Mouse (Mus musculus) adrenal gland, adult (tissue): ENCODE data around the gene Spef1.

ENCODE experiments used
- DNase-seq, 2 experiments: peaks; one replicate each; pipeline ENCODE4 v3.0.0; 2022 to 2023; ENCODE audit warnings: low spot score in 1 of 2; ENCODE audit not compliant: inconsistent age in 2 of 2

The Spef1 gene

GRCm38 (mm10) chr2:131208356-131208755 lies 21.3 kb upstream of the Spef1 start:
- no peak for DNase-seq

- DNase-seq: no peak
Observed at GRCm38 (mm10) chr2:131206778-131207177, 19.7 kb upstream of the Spef1 start, which contains the start of gene Ap5s1. TSS of gene Ap5s1 (plus strand) at chr2:131207078.

GRCm38 (mm10) chr2:131205521-131206182 lies 18.6 kb upstream of the Spef1 start:
- no peak for DNase-seq

- DNase-seq: peak; percentile 95 to 97
Observed at GRCm38 (mm10) chr2:131204410-131204981, 17.4 kb upstream of the Spef1 start.

DNA sequence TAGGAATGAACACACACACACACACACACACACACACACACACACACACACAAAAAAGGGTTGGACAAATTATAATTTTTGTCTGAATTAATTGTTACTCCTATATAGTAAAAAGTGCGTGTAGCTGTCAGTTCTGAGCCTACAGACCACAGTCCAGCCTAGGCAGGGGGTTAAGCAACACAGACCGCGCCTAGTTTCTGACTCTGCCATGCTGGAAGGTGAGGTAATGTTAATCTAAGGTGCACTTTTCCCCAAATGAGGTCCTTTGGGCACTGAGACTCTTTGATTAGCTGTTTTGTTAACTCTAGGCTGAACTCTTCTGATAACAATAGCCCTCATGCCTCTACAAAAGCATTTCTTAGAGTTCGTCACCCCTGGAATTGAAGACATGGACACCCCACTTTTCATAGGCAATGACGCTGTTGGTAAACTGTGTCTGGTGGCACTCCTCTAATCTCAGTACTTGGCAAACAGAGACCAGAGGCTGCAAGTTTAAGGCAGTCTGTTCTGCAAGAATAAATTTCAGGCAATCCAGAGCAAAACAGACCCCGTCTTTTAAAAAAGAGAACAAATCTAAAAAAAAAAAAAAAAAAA lies 16.8 kb upstream of the Spef1 start:
- peak in 1 of 2 experiments; percentile 55 for DNase-seq

DNA sequence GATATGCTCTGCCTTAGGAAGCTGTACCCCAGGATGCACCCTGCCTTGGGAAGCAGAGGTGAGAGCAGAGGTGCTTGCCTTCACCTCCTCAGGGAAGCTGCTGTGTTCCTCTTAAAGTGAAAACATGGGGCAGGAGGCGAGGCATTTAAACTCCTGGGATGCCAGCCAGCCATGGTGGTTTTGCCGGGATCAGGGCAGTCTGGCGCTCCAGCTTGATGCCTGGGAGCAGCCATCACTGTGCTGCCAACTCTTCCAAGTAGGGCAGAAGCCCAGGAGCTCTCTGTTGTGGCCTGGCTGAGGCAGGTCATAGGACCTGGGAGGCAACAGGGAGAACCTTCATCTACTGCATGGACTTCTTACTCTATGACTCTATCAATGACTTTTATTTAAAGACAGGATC lies 14.2 kb upstream of the Spef1 start:
- DNase-seq: no peak

GRCm38 (mm10) chr2:131200710-131201109 lies 13.6 kb upstream of the Spef1 start:
- DNase-seq: no peak

GRCm38 (mm10) chr2:131196606-131197316 lies 9.7 kb upstream of the Spef1 start:
- peak in 1 of 2 experiments; percentile 66 for DNase-seq

GRCm38 (mm10) chr2:131191005-131191390 lies 3.9 kb upstream of the Spef1 start:
- DNase-seq: no peak

- DNase-seq: no peak
Observed at GRCm38 (mm10) chr2:131190344-131191004, 3.4 kb upstream of the Spef1 start.

- no peak for DNase-seq
Observed at GRCm38 (mm10) chr2:131189521-131190309, 2.6 kb upstream of the Spef1 start.

GRCm38 (mm10) chr2:131188311-131188710 lies 1.2 kb upstream of the Spef1 start:
- no peak for DNase-seq

- no peak for DNase-seq
Observed at GRCm38 (mm10) chr2:131187602-131187922, 480 bp upstream of the Spef1 start.

GRCm38 (mm10) chr2:131186343-131186742 lies 739 bp downstream of the Spef1 start:
- no peak for DNase-seq

DNA sequence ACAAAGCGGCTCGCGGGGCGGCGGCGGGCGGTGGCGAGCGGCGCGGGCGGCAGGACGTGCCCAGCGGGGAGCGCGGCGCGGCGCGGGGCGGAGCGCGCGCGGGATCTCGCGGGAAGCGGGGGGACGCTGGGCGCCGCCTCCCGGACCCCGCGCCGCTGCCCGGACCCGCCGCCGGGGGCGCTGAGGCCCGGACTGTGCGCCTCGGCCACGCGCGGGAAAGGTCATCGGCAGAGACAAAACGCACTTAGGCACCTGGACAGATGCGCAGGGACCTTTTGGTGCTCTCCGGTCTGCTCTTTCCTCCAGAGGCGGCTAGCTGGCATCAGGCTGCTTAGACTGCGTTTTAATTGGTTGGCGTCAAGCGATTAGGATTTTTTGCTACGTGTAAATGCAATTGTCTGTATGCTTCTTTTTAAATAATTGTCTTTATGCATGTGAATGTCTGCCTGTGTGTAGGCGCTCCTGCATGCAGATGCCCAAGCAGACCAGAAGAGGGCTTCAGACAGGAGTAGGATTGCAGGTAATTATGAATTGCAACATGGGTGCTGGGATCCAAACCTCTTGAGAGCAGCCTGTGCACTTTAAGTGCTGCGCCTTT lies 7.0 kb downstream of the Spef1 start, which contains the start of gene Cenpb:
Cenpb (minus strand) TSS at position 78 of the 598 bp plus-strand sequence.
- peak; percentile 88 to 95 for DNase-seq

DNA sequence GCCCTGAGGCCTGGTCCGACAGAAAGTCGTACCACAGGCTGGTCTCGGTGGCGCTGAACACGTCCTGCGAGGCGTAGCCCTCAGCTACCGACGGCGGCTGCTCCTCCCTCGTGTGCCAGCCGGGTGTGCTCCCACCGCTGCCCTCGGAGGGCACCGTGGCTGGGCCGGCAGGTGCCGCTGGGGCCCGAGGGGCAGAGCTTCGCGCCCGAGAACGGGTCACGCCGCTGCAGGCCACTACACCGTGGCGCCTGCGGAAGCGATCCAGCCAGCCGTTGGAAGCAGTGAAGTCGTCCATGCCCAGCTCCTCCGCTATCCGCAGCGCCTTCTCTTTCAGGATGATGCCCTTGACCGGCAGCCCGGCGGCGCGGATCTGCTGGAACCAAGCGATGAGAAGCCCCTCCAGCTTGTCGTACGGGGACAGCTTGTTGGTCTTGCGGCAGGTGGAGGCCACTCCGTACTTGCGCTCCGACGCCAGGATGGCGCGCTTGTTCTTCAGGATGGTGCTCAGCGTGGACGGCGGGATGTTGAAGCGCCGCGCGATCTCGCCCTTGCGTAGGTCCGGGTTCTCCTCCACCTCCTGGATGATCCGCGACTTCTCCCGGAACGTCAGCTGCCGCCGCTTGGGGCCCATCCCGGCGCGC lies 7.7 kb downstream of the Spef1 start:
- peak; percentile 73 to 89 for DNase-seq

GRCm38 (mm10) chr2:131178828-131179245 lies 8.2 kb downstream of the Spef1 start:
- peak; percentile 47 to 72 for DNase-seq

- peak in 1 of 2 experiments; percentile 48 for DNase-seq
Observed at GRCm38 (mm10) chr2:131177932-131178331, 9.2 kb downstream of the Spef1 start.

GRCm38 (mm10) chr2:131176491-131176890 lies 10.6 kb downstream of the Spef1 start:
- peak in 1 of 2 experiments; percentile 61 for DNase-seq

DNA sequence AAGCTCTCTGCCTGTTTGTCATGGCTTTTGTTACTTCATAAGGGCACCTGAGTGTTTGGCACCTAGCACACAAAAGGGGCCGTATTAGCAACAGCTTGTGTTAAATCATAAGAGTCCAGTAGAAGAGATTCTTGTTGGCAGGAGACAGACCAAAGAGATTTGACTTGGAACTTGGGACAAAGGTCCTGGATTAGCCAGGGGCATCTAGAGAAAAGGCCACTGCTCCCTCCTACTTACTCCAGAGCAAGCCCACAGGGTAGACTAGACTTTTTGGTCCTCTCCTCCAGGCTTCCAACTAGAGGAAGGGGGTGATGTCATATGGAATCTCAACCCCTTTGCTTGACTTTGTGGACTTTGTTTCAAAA lies 11.2 kb downstream of the Spef1 start:
- peak in 1 of 2 experiments; percentile 38 for DNase-seq
